Mouse (Mus musculus) G1E-ER4 (cell line): ENCODE measurements around the gene Gstm5. TPM values are rescaled to one million over a fixed set of nuclear protein-coding genes. Genes with fewer than 3 reads are reported as not detected.

Experiments
- GATA1 ChIP-seq: IDR thresholded peaks from one replicate; pipeline ENCODE4 v1.8.0; 2012; ENCODE audit warnings: low read length, inconsistent platforms
- polyA plus RNA-seq: library from polyadenylated mRNA; stranded (reverse); fragments of >175 nt; gene quantifications from 2 replicates; pipeline ENCODE4 v1.2.3, GENCODE M21; 2012

Gene Gstm5
- polyA plus RNA-seq, 1 experiment, result not detected

DNA sequence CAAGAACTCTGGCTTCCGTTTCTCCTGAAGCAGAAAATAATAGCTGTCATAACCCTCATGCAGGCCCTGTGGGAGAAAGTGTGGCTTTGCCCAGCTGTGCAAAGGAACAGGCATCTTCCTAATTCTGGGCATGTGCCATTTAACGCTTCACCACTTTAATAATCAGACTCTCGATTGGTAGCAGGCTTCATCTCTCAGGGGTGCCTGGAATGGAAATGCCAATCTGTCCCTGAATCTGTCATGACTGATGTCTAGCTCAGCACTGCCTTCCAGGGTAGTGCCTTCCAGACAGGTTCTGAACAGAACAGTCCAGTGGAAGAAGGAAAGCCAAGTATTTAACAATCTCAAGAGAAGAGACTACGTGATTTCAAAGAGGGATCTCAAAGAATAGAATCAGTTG is 45.6 kb downstream of the Gstm5 start:
- TF ChIP-seq GATA1, result no peak

DNA sequence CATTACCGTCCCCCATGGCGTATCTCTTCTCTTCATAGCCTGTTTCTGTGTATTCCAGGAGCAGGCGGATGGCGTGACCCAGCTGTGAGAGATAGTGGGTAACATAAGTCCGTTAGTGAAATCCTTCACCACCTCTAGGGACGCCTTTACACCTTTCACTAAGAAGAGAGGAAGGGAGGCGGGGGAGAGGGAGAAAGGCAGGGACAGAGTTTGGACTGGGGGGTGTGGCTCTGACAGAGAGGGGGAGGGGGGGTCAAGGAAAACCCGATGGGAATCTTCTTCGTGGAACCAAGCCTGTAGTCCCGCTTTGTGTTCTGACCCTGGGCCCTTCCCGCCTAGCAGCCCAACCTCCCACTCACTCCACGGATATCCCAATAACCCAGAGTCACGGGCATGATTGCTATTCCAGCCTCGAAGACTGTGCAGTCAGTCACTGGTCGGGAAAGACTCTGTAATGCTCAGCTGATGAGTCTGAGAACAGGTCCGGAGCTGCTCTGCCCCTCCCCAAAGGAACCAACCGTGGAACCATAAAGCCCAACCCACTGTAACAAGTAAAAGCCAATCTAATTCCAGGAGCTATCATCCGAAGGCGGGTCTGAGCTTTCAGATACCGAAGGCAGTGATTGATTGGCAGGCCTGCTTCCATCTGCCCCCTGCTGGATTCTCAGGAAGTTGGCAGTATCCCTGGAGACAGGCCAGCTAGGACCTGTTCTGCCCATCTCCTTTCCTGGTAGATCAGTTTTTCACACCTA is 47.8 kb downstream of the Gstm5 start, which contains the start of gene Gstm6:
Gene Gstm6, minus strand, starts transcription at position 511 of the 752 bp plus-strand sequence.
- no peak for TF ChIP-seq GATA1

DNA sequence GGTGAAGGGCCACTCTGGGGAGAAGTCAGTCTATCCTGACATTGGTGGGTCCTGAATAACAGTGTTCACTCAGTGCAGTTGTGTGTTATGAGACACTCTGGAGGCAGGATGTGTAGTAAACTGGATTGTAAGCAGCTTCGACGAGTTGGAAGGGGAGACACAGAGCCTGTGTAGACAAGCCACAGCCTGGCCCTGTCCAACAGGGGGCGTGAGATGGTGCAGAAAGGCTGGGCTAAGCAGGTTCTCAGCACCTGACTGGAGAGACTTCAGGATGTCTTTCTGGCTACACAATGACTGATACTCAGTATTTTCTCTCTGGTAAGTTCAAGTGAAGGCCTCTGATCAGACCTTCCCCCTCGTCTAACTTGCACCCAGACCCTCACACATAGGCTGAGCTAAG is 50.1 kb downstream of the Gstm5 start:
- TF ChIP-seq GATA1, result no peak

Other genes starting within 250 kb of the Gstm5 start
- 11.9 and 14.6 TPM in 2 replicates for gene Ahcyl1, start 199.3 kb upstream of the Gstm5 start, polyA plus RNA-seq
- gene Csf1, start 135.4 kb upstream of the Gstm5 start, polyA plus RNA-seq, result not detected in 2 replicates
- gene Eps8l3, start 18.6 kb upstream of the Gstm5 start, polyA plus RNA-seq, result not detected in 2 replicates
- gene Gstm7, start 36.0 kb downstream of the Gstm5 start, polyA plus RNA-seq, result not detected in 2 replicates
- not detected in 2 replicates for gene Gstm6, start 47.9 kb downstream of the Gstm5 start, polyA plus RNA-seq
- not detected in 2 replicates for gene Gstm3, start 73.5 kb downstream of the Gstm5 start, polyA plus RNA-seq
- not detected in 2 replicates for gene Gstm2, start 90.6 kb downstream of the Gstm5 start, polyA plus RNA-seq
- gene Gstm1, start 122.2 kb downstream of the Gstm5 start, polyA plus RNA-seq, result 0.24 and 0.26 TPM in 2 replicates
- gene Gstm4, start 149.1 kb downstream of the Gstm5 start, polyA plus RNA-seq, result not detected in 2 replicates
- 275 and 347 TPM in 2 replicates for gene Ampd2, start 190.8 kb downstream of the Gstm5 start, polyA plus RNA-seq
- 0.23 and 0.65 TPM in 2 replicates for gene Gnat2, start 197.0 kb downstream of the Gstm5 start, polyA plus RNA-seq